Mouse (Mus musculus) lung, postnatal 0 days (tissue): ENCODE data around the gene P3h2.

Experiments used
- CTCF ChIP-seq: IDR thresholded peaks from 2 replicates; pipeline ENCODE4 v1.5.1; 2016; ENCODE audit warnings: antibody characterized with exemption, mild to moderate bottlenecking
- EP300 ChIP-seq: IDR thresholded peaks from 2 replicates; pipeline ENCODE4 v1.6.1; 2016; ENCODE audit warnings: antibody characterized with exemption, mild to moderate bottlenecking, control low read depth

GRCm38 (mm10) chr16:26049393-26050087 is 56.0 kb downstream of the P3h2 start:
- TF ChIP-seq CTCF (no peak), EP300 (no peak)
